Mouse (Mus musculus): Measurements from ENCODE around the gene Brf1. TPM values are rescaled to one million over a fixed set of nuclear protein-coding genes. Genes with fewer than 3 reads are reported as not detected.

Brf1 gene
- polyA plus RNA-seq, 1 experiment from 2014 or later, result 53.9 TPM

DNA sequence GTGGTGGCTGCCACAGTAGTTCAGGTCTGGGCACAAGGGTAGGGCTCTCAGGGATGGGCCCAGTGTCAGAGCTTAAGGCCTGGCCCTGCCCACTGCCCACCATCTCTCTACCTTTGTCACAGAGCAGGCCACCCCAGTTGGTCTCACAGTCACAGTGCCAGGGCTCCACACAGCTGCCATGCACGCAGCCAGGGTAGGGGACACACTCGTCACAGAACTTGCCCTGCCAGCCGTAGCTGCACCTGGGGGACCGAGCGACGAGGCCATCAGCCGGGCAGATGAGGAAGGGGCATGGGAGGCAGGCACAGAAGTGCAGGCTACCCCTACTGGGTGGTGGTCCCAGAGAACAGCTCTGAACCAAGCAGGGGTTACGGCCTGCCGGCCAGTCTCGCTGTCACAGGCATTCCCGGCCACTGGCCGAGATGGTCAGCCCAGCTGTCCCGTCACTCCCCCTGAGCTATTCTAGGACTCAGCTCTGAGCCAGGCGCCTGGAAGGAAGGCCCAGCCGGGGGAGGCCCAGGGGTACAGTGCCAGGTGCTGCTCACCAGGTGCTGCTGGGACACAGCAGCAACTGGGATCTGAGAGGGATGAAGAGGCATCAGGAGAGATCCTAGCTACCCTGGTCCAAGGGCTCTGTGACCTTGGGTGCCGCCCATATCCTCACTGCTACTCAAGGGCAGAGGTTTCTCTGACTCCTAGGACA is 83.7 kb downstream of the Brf1 start:
- ATAC-seq (ENCODE audit: insufficient read depth, low FRiP score), result no peak
- WGBS, result 85% methylated on average over 16 of the region's 16 CpGs
- no peaks in the 10 kb centered on the region for H3K27me3 ChIP-seq (ENCODE audit: control insufficient read depth, insufficient read depth, low read length)

DNA sequence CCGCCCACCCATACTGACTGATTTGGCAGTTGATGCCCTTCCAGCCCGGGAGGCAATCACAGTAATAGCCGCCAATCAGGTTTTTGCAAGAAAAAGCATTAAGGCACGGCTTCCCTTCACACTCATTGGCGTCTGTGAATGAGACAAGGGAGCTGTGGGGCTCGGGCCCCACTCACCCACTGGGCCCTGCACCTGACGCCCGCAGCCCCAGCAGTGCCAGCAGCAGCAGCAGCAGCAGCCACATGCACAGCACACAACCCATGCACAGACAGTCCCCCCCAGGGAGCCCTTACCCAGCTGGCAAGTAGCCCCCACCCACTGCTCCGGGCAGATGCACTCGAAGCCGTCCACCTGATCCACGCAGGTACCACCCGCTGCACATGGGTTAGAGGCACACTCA is 84.9 kb downstream of the Brf1 start:
- H3K4me2 ChIP-seq (ENCODE audit: low read depth, low read length), result no peak overlapping the region
- H3K36me3 ChIP-seq (ENCODE audit: control insufficient read depth, insufficient read depth, low read length), result no peaks in the 10 kb centered on the region
- H3K4me1 ChIP-seq (ENCODE audit: control insufficient read depth, insufficient read depth, low read length), result no peaks in the 10 kb centered on the region
- no peaks in the 10 kb centered on the region for H3K9me3 ChIP-seq (replicated peaks; ENCODE audit: control insufficient read depth, low read length)
- no peaks in the 10 kb centered on the region for H3K27me3 ChIP-seq (ENCODE audit: control insufficient read depth, insufficient read depth, low read length)
- H3K9ac ChIP-seq (ENCODE audit: low read length), result no peak overlapping the region
- no peak for ATAC-seq (ENCODE audit: insufficient read depth, low FRiP score)
- no peak overlapping the region for H3K4me3 ChIP-seq (replicated peaks; ENCODE audit: low read length)
- no peak overlapping the region for H3K27ac ChIP-seq (ENCODE audit: low read length)
- WGBS, result 73% methylated on average over 13 of the region's 13 CpGs

More for the DNA sequence above, 83.7 kb downstream of the Brf1 start:
- no peak overlapping the region for H3K4me2 ChIP-seq (ENCODE audit: low read depth, low read length)
- no peak overlapping the region for H3K27ac ChIP-seq (ENCODE audit: low read length)
- no peak overlapping the region for H3K4me3 ChIP-seq (replicated peaks; ENCODE audit: low read length)
- H3K9ac ChIP-seq (ENCODE audit: low read length), result no peak overlapping the region
- no peaks in the 10 kb centered on the region for H3K4me1 ChIP-seq (ENCODE audit: control insufficient read depth, insufficient read depth, low read length)
- no peaks in the 10 kb centered on the region for H3K36me3 ChIP-seq (ENCODE audit: control insufficient read depth, insufficient read depth, low read length)
- H3K9me3 ChIP-seq (replicated peaks; ENCODE audit: control insufficient read depth, low read length), result no peaks in the 10 kb centered on the region

DNA sequence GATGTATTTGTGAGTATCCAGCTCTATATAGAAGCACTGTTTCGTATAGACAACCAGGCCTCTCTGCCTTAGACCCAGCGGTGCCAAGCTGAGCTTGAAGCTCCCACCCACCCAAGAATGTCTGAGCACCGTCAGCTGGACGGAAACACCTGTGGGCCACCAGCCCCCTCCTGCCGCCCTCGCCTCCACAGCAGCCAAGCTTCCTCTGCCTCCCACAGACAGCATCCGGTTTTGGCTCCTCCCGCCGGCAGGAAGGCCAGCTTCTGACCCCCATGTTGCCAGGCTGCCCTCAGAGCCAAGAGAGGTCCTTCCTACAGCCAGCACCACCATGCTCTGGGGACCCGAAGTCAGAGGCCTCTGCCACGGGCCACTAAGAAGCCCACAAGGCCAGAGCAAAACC is 86.0 kb downstream of the Brf1 start:
- Histone ChIP-seq H3K9ac (ENCODE audit: low read length) (no peak overlapping the region), H3K4me2 (ENCODE audit: low read depth, low read length) (no peak overlapping the region), H3K9me3 (replicated peaks; ENCODE audit: control insufficient read depth, low read length) (no peaks in the 10 kb centered on the region), H3K27ac (ENCODE audit: low read length) (no peak overlapping the region), H3K4me1 (ENCODE audit: control insufficient read depth, insufficient read depth, low read length) (no peaks in the 10 kb centered on the region), H3K4me3 (replicated peaks; ENCODE audit: low read length) (no peak overlapping the region), H3K27me3 (ENCODE audit: control insufficient read depth, insufficient read depth, low read length) (no peaks in the 10 kb centered on the region), H3K36me3 (ENCODE audit: control insufficient read depth, insufficient read depth, low read length) (no peaks in the 10 kb centered on the region)
- WGBS, result 69% methylated on average over 11 of the region's 11 CpGs
- no peak for ATAC-seq (ENCODE audit: insufficient read depth, low FRiP score)

DNA sequence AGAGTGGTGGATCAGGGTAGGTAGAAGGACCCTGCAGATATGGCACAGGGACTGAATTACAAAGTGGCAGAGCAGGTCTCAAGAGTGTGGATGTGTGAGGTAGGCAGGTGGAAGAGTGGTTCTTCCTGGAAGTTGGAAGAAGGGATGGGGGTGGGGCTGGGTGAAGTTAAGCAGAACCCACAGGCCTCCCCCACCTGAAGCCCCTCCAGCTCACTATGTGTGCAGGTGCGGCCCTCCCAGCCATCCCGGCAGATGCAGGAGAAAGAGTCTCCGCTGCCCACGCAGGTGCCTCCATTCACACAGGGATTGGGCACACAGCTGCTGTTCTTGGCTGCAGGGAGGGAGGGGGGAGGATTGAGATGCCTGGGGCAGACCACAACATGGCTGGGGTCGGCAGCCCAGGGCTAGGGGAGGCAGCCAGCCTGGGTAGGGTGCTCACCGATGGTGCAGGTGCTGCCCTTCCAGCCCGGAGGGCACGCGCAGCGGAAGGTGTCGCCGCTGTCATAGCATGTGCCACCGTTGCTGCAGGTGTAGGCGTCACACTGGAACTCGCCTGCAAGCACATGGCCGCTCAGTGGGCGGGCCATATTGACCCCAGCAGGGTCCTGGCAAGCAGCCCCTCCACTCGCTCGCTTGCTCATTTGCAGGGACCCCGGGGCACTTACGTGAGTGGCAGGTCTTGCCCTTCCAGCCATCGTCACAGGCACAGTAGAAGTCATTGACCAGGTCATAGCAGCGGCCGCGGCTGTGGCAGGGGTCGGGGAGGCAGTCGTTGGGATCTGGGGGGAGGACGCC is 87.4 kb downstream of the Brf1 start:
- no peak overlapping the region for H3K4me3 ChIP-seq (replicated peaks; ENCODE audit: low read length)
- no peak overlapping the region for H3K27ac ChIP-seq (ENCODE audit: low read length)
- no peaks in the 10 kb centered on the region for H3K9me3 ChIP-seq (replicated peaks; ENCODE audit: control insufficient read depth, low read length)
- H3K36me3 ChIP-seq (ENCODE audit: control insufficient read depth, insufficient read depth, low read length), result no peaks in the 10 kb centered on the region
- no peaks in the 10 kb centered on the region for H3K27me3 ChIP-seq (ENCODE audit: control insufficient read depth, insufficient read depth, low read length)
- no peak for ATAC-seq (ENCODE audit: insufficient read depth, low FRiP score)
- H3K9ac ChIP-seq (ENCODE audit: low read length), result no peak overlapping the region
- WGBS, result 89% methylated on average over 28 of the region's 28 CpGs
- no peaks in the 10 kb centered on the region for H3K4me1 ChIP-seq (ENCODE audit: control insufficient read depth, insufficient read depth, low read length)
- no peak overlapping the region for H3K4me2 ChIP-seq (ENCODE audit: low read depth, low read length)

DNA sequence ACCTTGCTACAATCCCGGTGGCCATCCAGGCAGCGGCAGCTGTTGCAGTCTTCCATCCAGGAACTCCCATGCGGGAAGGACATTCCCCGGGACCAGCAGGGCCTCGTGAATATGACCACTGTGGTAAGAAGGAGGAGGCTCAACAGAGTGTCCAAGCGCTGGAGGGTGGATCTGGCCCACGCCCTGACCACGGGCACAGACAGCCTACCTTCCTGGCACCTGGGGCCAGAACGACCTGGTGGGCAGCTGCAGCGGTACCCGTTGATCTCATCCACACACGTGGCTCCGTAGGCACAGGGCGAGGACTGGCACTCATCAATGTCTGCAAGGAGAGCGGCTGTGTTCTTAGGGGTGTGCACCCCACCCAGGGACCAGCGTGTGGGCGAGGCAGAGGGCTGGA is 88.8 kb downstream of the Brf1 start:
- 87% methylated on average over 17 of the region's 17 CpGs for WGBS

More for the DNA sequence above, 88.8 kb downstream of the Brf1 start:
- H3K9ac ChIP-seq (ENCODE audit: low read length), result no peak overlapping the region
- H3K27ac ChIP-seq (ENCODE audit: low read length), result no peak overlapping the region
- no peak overlapping the region for H3K4me2 ChIP-seq (ENCODE audit: low read depth, low read length)
- no peaks in the 10 kb centered on the region for H3K36me3 ChIP-seq (ENCODE audit: control insufficient read depth, insufficient read depth, low read length)
- H3K4me3 ChIP-seq (replicated peaks; ENCODE audit: low read length), result no peak overlapping the region
- no peak for ATAC-seq (ENCODE audit: insufficient read depth, low FRiP score)
- H3K4me1 ChIP-seq (ENCODE audit: control insufficient read depth, insufficient read depth, low read length), result no peaks in the 10 kb centered on the region
- H3K27me3 ChIP-seq (ENCODE audit: control insufficient read depth, insufficient read depth, low read length), result no peaks in the 10 kb centered on the region
- no peaks in the 10 kb centered on the region for H3K9me3 ChIP-seq (replicated peaks; ENCODE audit: control insufficient read depth, low read length)

Small RNA genes lying within 50 kb of the gene (microRNA-seq; reads per million reads assigned to microRNA genes)
- not detected for gene Mir6941

Other genes starting within 250 kb of the Brf1 start
- gene Pld4, start 240.0 kb downstream of the Brf1 start, polyA plus RNA-seq (2015; fragmentation: Nextera tagmentation; extraction: Ambion mirVana), result 13.7 and 17.1 TPM in 2 replicates
- 4.9 and 5.4 TPM in 2 replicates for gene Ahnak2, start 198.0 kb downstream of the Brf1 start, polyA plus RNA-seq (2015; fragmentation: Nextera tagmentation; extraction: Ambion mirVana)
- 5.8 and 6.9 TPM in 2 replicates for gene Clba1, start 191.8 kb downstream of the Brf1 start, polyA plus RNA-seq (2015; fragmentation: Nextera tagmentation; extraction: Ambion mirVana)
- gene Cdca4, start 171.3 kb downstream of the Brf1 start, polyA plus RNA-seq (2015; fragmentation: Nextera tagmentation; extraction: Ambion mirVana), result 87.7 and 87.9 TPM in 2 replicates
- gene Gpr132, start 132.5 kb downstream of the Brf1 start, polyA plus RNA-seq (2015; fragmentation: Nextera tagmentation; extraction: Ambion mirVana), result 0.15 and 0.22 TPM in 2 replicates
- 5.1 and 6.4 TPM in 2 replicates for gene Jag2, start 70.9 kb downstream of the Brf1 start, polyA plus RNA-seq (2015; fragmentation: Nextera tagmentation; extraction: Ambion mirVana)
- 80.2 and 81.9 TPM in 2 replicates for gene Nudt14, start 58.6 kb downstream of the Brf1 start, polyA plus RNA-seq (2015; fragmentation: Nextera tagmentation; extraction: Ambion mirVana)
- 16.2 and 20.6 TPM in 2 replicates for gene Btbd6, start 24.2 kb downstream of the Brf1 start, polyA plus RNA-seq (2015; fragmentation: Nextera tagmentation; extraction: Ambion mirVana)
- gene Pacs2, start 13.8 kb upstream of the Brf1 start, polyA plus RNA-seq (2015; fragmentation: Nextera tagmentation; extraction: Ambion mirVana), result 9.7 and 11.2 TPM in 2 replicates
- not detected in 2 replicates for gene Tex22, start 73.8 kb upstream of the Brf1 start, polyA plus RNA-seq (2015; fragmentation: Nextera tagmentation; extraction: Ambion mirVana)
- 8.9 and 10.8 TPM in 2 replicates for gene Mta1, start 97.6 kb upstream of the Brf1 start, polyA plus RNA-seq (2015; fragmentation: Nextera tagmentation; extraction: Ambion mirVana)
- 140 and 142 TPM in 2 replicates for gene Crip2, start 139.5 kb upstream of the Brf1 start, polyA plus RNA-seq (2015; fragmentation: Nextera tagmentation; extraction: Ambion mirVana)
- gene Crip1, start 145.6 kb upstream of the Brf1 start, polyA plus RNA-seq (2015; fragmentation: Nextera tagmentation; extraction: Ambion mirVana), result 350 and 360 TPM in 2 replicates
- 24.0 and 24.3 TPM in 2 replicates for gene Tedc1, start 155.7 kb upstream of the Brf1 start, polyA plus RNA-seq (2015; fragmentation: Nextera tagmentation; extraction: Ambion mirVana)
- 4.6 and 6.5 TPM in 2 replicates for gene Tmem121, start 185.2 kb upstream of the Brf1 start, polyA plus RNA-seq (2015; fragmentation: Nextera tagmentation; extraction: Ambion mirVana)